Mouse (Mus musculus) G1E (cell line): Measurements from ENCODE around the gene Zcchc2.

ENCODE experiments used
- CTCF ChIP-seq: IDR thresholded peaks from 2 replicates; pipeline ENCODE4 v1.5.1; 2012; ENCODE audit warnings: low read depth, low read length, inconsistent platforms, mixed read lengths
- GATA1 ChIP-seq: IDR thresholded peaks from 2 replicates; pipeline ENCODE4 v1.6.1; 2012; ENCODE audit warnings: borderline replicate concordance, low read length, inconsistent platforms, mixed read lengths
- GATA2 ChIP-seq: IDR thresholded peaks from 2 replicates; pipeline ENCODE4 v1.6.1; 2012; ENCODE audit warnings: low read depth, low read length, inconsistent platforms, borderline replicate concordance
- POLR2AphosphoS5 ChIP-seq: IDR thresholded peaks from 2 replicates; pipeline ENCODE4 v1.6.1; 2012; ENCODE audit warnings: low read depth, low read length, inconsistent platforms; ENCODE audit not compliant: insufficient replicate concordance
- TAL1 ChIP-seq: conservative IDR thresholded peaks from 2 replicates; pipeline ENCODE4 v1.6.1; 2012; ENCODE audit warnings: low read depth, low read length, inconsistent platforms, mixed read lengths

GRCm38 (mm10) chr1:105944927-105945580 is 45.2 kb upstream of the Zcchc2 start:
- TF ChIP-seq CTCF (no peak), TAL1 (no peak), GATA1 (no peak), GATA2 (no peak), POLR2AphosphoS5 (no peak)
